Mouse (Mus musculus) cerebellum, adult 18-20 months (tissue): ENCODE data around the gene Mgat1.
"Not testable (repeated sequence)": the region's sequence is repeated elsewhere in the genome, so short reads cannot be mapped to it uniquely, and the experiment has no call there.

Experiments
- DNase-seq, 2 experiments: peaks; one replicate each; pipeline ENCODE4 v3.0.0; 2021

Mgat1 gene

DNA sequence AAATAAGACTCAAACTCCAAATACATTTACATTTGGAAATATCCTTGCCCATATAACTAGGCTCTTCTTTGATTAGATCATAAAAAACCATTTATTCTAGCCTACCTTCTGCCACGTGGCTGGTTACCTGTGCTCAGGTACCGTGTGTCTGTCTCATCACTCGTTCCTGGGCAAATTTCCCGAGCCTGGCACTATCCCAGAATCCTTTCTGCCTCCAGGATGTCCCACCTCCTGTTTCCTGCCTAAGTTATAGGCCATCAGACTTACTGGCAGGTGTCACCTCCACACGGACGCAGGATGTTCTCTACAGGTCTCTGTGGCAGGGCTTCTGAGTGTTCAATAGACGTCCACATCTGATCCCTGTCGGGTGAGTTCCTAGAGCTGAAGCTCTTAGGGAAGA is 21.1 kb downstream of the Mgat1 start:
- no peak for DNase-seq

DNA sequence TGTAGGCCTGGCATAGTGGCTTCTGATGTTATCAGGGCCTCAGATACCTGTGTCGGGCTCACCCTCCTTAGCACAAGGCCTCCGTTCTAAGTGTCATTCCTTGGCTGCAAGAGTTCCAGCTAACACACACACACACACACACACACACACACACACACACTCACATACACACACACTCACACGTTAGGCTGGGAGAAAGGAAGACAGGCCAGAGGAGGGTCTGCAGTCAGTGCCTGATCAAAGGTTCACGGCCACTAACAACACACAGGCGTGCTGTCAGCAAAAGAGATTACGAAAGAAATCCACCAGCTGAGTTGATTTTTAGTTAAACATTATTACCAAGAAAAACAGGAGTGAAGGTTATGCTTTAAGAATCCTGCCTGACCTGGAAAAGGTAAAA is 22.7 kb downstream of the Mgat1 start:
- no peak for DNase-seq

DNA sequence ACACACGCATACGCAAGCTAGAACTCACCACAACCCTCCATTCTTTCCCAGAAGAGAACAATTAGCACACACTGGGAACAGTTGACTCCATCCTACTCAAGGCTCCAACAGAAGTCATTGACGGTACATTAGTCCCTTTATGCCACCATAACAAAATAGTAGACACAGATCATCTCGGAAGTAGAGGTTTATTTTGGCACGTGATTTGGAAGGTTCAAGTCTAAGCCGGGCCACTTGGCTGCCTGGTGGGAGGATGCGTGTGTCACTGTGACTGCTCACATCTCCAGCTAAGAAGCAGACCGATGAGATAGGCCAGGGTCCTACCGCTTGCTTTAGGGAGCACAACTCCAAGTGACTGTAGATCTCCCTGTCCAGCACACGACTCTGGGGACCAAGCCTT is 23.3 kb downstream of the Mgat1 start:
- no peak for DNase-seq

DNA sequence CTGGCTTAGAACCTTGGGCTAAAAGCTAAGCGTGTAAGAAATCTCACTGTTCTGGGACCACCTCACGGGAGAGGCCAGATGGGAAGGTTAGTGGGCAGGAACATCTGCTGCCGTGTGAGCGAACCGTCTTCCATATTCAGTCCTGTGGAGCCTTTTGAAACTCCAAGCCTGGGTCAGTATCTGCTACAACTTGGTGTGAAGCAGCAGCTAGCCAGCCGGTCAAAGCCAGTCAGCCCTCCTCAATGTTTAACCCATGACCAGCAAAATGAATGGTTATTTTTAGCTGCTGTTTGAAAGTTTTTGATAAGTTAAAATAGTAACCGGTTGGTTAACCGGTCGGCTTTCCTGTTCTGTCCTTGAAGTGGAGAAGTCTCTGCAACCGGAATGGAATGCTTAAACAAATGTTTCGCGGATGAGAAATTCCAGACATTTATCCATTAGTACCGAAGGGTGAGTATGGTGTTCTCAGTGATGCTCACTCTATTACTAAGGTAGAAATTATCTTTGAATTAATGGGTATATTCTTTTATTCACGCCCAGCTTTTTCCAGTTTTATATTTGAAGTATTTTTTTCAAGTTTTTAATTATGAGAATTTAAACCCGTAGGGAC is 24.1 kb downstream of the Mgat1 start:
- no peak for DNase-seq

DNA sequence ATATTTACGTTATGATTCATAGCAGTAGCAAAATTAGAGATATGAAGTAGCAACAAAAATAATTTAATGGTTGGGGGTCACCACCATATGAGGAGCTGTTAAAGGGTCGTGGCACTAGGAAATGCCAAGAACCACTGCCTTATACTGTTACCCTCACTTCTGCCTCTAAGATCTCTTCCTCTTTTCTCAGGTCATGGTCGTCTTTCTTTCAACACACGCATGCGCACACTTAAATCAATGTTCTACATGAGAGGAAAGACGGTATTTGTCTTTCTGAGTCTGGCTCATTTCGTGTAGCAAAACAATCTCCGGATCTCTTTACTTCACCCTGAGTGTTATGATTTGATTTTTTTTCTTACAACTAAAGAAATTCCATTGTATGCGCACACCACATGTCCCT is 25.8 kb downstream of the Mgat1 start:
- no peak for DNase-seq

DNA sequence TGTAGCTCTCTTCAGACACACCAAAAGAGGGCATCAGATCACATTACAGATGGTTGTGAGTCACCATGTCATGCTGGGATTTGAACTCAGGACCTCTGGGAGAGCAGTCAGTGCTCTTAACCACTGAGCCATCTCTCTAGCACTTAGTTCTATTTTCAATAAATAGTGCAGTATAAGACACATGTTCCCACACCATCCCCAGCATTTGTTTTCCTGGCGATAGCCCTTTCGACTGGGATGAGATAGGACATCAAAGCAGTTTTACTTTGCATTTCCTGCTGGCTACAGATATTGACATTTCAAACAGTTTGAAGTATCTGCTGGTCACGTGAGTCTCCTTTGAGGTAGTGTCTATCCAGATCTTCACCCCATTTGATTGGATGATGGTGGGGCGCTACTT is 26.4 kb downstream of the Mgat1 start:
- DNase-seq: no peak

DNA sequence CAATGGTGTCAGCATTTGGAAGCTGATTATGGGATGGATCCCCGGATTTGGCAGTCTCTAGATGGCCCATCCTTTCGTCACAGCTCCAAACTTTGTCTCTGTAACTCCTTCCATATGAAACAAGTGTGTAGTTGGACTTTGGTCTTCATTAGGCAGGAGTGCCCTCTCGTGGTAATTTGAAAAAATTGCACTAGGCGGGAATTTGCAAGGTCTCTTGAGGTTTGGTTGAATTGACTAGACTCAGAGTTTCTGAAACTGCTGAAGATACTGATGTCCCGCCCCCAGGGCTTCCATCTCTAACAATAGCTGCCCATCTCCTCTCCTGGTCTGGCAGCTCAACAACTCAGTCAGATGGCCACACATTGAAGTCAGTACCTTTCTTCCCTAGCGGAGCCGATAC is 27.3 kb downstream of the Mgat1 start:
- peak; percentile 34 to 43 for DNase-seq

DNA sequence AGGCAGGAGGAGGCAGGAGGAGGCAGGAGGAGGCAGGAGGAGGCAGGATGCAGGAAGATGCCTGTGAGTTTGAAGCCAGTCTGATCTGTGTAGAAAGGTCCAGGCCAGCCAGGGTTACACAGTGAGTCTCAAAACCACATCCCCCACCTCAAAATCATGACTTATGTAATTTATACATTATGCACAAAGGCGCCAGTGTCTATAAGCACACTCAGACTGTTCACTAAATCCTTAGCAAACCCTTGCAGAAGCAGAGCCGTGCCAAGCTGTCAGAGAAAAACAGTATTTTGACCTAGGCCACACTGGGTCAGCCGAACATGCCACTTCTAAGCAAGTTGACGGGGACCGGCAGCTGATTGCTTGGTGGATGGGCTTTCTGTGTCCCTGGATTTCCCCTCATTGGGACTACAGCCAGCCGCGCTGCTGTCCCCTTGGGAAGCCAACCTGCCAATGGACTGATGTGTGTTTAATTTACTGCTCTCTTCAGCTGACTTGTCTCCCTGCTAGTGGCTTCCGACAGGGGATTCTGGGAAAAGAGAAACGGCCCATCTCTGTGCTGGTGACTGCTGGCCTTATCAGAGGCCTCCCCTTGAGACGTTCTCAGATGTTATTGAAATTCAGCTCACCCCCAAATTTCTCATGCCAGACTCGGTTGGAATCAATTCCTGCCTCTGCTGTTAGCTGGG is 30.0 kb downstream of the Mgat1 start:
- DNase-seq: no peak

DNA sequence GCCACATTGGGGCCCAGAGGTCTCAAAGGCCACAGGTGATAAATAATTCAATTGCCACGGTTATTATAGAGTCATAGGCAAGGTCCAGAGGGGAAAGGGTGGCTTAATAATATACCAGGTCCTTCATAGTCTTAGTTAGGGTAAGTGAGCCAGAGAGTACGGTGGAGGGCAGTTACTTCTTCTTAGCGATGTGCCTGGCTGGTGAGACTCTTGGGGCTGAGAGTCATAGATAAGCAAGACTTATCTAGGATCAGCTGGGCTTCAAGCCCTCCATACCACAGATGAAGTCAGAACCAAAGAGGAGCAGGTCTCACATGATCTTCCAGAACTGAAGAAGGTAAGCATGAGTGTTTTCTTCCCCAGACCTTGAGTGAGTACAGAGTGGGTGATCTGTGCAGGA is 34.2 kb downstream of the Mgat1 start, which contains the start of gene Olfr1393:
Gene Olfr1393, plus strand, starts transcription at position 83 of the 400 bp plus-strand sequence.
- no peak for DNase-seq

DNA sequence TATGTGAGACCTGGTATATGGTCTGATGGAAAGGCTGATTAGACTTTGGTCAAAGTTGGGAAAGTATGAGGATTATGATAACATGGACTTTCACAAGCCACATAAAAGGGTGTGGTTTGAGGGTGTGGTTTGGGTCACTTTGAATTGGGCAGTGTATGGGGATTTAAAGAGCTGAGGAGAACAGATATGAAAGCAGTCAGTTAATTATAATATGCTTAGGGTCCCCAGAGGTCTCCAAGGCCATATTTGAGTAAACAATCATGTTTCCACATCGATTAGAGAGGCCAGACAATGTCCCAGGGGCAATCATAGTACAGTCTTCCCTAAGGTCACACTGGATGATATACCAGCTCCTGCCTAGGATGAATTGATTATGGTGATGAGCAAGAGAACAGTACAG is 41.0 kb downstream of the Mgat1 start, which contains the start of gene Olfr1392:
Gene Olfr1392, plus strand, starts transcription at position 301 of the 400 bp plus-strand sequence.
- not testable (repeated sequence) for DNase-seq

DNA sequence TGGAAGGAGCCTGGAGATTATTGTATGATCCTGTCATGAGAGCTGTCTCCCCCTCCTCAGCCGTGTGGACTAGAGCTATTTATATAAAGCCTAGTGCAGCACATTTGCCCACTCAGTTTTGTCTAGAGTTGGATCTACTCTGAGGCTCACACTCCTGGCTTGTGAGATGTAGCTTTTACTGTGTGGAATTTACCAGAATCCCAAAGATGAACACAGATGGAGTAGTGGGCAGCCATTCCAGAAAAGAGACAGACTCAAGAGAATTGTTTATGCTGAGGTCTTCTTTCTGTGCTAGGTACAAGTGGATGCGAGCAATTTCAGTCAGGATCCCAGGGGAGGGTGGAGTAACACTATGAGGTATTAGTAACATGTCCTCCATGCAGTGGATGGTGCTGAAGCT is 43.3 kb downstream of the Mgat1 start:
- no peak for DNase-seq

DNA sequence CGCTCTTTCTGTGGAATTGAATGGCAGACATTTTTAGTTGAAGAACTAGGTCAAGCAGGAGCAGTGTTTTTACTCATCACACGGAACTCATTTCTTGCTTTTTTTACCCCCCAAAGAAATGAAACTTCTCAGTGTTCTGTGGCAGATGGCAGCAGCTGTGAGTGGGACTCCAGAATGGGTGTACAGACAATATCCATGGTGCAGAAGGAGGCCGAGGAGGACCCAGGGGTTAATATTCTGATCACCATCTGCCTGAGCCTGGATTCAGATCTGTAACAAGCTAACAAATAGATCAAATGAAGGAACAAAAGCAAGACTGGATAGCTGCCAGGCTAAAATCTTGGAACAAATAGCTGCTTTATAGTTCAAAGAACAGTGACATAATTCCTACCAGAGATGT is 48.8 kb downstream of the Mgat1 start:
- DNase-seq: no peak

DNA sequence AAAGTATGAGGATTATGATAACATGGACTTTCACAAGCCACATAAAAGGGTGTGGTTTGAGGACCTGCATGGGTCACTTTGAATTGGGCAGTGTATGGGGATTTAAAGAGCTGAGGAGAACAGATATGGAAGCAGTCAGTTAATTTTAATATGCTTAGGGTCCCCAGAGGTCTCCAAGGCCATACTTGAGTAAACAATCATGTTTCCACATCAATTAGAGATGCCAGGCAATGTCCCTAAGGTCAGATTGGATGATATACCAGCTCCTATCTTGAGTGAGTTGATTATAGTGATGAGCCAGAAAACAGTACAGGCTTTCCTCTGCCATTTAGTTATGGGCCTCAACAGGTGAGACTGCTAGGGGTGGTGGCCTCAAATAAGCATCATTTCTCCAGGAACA is 60.5 kb downstream of the Mgat1 start, which contains the start of gene Olfr10:
Gene Olfr10, plus strand, starts transcription at position 301 of the 400 bp plus-strand sequence.
- DNase-seq: no peak

DNA sequence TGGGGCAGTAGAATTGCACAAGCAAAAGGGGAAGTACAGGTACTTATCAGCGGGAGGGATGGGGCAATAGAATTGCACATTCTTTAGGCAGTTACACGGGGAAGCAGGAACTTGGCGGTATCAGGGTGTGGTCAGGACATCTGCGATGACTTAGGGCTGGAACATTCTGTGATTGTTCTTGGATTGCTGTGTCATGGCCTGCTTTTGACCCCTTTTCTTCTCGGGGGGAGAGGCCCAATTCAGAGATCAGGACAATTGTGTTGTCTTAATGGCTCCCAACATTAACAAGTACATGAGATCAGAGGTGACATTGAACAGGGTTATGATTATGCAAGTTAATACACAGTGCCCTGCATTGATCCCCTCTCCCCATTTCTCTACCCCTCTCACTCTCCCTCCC is 64.6 kb downstream of the Mgat1 start:
- DNase-seq: not testable (repeated sequence)
